Mouse (Mus musculus) ES-E14 (cell line): ENCODE measurements at regions not wholly inside any gene's neighbourhood (a gene's known extent, or its start where the extent isn't known, plus 50 kb on each side); places are given as distances from the start of the nearest gene placed in this dataset.

Experiments
- HCFC1 ChIP-seq: IDR thresholded peaks from 2 replicates; pipeline ENCODE4 v1.6.1; 2012; ENCODE audit warnings: low read length, inconsistent platforms, borderline replicate concordance; ENCODE audit not compliant: insufficient read depth
- MAFK ChIP-seq: IDR thresholded peaks from 2 replicates; pipeline ENCODE4 v1.6.1; 2014; ENCODE audit warnings: mild to moderate bottlenecking, low read depth, low read length, inconsistent platforms; ENCODE audit not compliant: insufficient read depth
- ZC3H11A ChIP-seq: IDR thresholded peaks from 2 replicates; pipeline ENCODE4 v1.6.1; 2012; ENCODE audit warnings: low read depth, mild to moderate bottlenecking, inconsistent platforms, low read length, borderline replicate concordance
- ZNF384 ChIP-seq: IDR thresholded peaks from 2 replicates; pipeline ENCODE4 v1.6.1; 2012; ENCODE audit warnings: low read depth, low read length, inconsistent platforms

DNA sequence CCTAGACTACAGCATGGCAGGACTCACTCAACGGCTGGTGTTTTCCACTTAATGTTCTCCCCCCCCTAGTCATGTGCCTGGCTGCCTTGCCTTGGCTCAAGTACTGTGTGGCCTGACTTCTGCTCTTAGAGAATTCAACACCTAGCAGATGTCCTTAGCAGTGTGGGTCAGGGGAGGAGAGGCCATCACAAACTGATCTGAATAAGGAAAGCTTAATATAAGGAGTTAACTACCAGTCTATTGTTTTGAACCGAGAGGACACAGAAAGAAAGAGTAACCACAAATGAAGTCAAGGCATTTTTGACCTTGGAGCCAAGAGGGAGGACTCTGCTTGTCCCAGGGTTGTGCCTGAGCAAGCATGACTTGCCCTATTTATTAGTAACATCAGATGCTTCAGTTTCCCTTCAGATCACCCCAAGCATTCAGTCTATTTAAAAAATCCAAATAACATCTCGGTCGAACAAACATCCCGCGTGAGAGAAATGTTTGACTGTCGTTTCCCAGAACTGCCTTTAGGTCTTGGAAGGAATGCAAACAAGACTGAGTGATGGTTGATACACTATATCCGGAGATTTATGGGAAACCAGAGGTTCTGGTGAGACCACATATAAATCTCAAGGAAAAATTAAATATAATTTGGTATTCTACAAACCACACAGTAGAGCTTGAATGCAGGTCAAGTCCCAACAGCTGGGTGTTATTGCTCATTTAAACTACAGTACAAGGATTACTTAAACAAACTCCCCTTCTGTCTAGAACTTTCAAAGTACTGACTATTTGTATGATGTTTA, 58.0 kb upstream of the Map4k3 start:
- TF ChIP-seq ZNF384: no peak
- peak; percentile 89 for TF ChIP-seq MAFK
- TF ChIP-seq ZC3H11A: no peak
- TF ChIP-seq HCFC1: no peak
